Mouse (Mus musculus): ENCODE results near the gene Mast2.

DNA sequence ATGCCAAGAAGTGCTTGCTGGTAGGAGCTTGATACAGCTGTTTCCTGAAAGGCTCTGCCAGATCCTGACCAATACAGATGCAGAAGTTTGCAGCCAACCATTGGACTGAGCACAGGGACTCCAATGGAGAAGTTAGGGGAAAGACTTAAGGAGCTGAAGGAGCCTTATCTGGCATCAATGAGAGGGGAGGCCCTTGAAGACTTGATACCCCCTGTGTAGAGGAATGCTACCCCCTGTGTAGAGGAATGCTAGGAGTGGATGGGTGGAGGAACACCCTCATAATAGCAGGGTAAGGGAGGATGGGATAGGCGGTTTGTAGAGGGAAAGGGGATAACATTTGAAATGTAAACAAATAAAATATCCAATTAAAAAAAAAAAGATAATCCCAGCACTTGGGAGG is 65.9 kb downstream of the Mast2 start:
- TF ChIP-seq POLR2A (IDR thresholded peaks at IDR 0.05; ENCODE audit: insufficient read depth, low read length) (no peak), CTCF (IDR thresholded peaks at IDR 0.05; ENCODE audit: low read depth, low read length) (no peak), EP300 (IDR thresholded peaks at IDR 0.05; ENCODE audit: insufficient read depth, low read depth, low read length) (no peak)
